Mouse (Mus musculus) hindbrain, embryonic 13.5 days (tissue): ENCODE measurements around the gene 3110009E18Rik. TPM values are rescaled to one million over a fixed set of nuclear protein-coding genes. Genes with fewer than 3 reads are reported as not detected.
"Not testable (repeated sequence)": the region's sequence is repeated elsewhere in the genome, so short reads cannot be mapped to it uniquely, and the experiment has no call there.

Source experiments
- ATAC-seq: fragments of 200-750 bp; cut with Nextera tagmentation; 2 replicates; pipeline ENCODE4 v1.8.0; 2017; ENCODE audit warnings: moderate TSS enrichment; ENCODE audit not compliant: low FRiP score
- H3K27ac ChIP-seq: fragments of 300-500 bp; sonication (generic); 2 replicates; pipeline ENCODE4 v1.5.1; 2015; ENCODE audit warnings: inconsistent platforms, mild to moderate bottlenecking, moderate library complexity
- H3K27me3 ChIP-seq: fragments of 300-500 bp; sonication (generic); 2 replicates; pipeline ENCODE4 v1.6.1; 2015; ENCODE audit warnings: mild to moderate bottlenecking, inconsistent platforms
- H3K36me3 ChIP-seq: fragments of 300-500 bp; sonication (generic); 2 replicates; pipeline ENCODE4 v1.6.1; 2015; ENCODE audit warnings: mild to moderate bottlenecking, inconsistent platforms
- H3K4me1 ChIP-seq: fragments of 300-500 bp; sonication (generic); replicated peaks from 2 replicates; pipeline ENCODE4 v1.6.1; 2015; ENCODE audit warnings: inconsistent platforms
- H3K4me2 ChIP-seq: fragments of 300-500 bp; sonication (generic); 2 replicates; pipeline ENCODE4 v1.6.1; 2015; ENCODE audit warnings: inconsistent platforms, mild to moderate bottlenecking, moderate library complexity
- H3K4me3 ChIP-seq: fragments of 300-500 bp; sonication (generic); 2 replicates; pipeline ENCODE4 v1.5.1; 2015; ENCODE audit warnings: mild to moderate bottlenecking, inconsistent platforms
- H3K9ac ChIP-seq: fragments of 300-500 bp; sonication (generic); 2 replicates; pipeline ENCODE4 v1.6.1; 2015; ENCODE audit warnings: mild to moderate bottlenecking, inconsistent platforms
- H3K9me3 ChIP-seq: fragments of 300-500 bp; sonication (generic); 2 replicates; pipeline ENCODE4 v1.6.1; 2016; ENCODE audit warnings: inconsistent platforms
- WGBS: fragments of 180-500 bp; shearing (Covaris S2); methylation state at CpG from one replicate; pipeline ENCODE4 v1.1.7; 2015; 5-methylcytosine and 5-hydroxymethylcytosine counted together
- polyA plus RNA-seq: library from polyadenylated mRNA; unstranded; fragments of >200 nt; fragmentation: Nextera tagmentation; extraction: Ambion mirVana; gene quantifications from 2 replicates; pipeline ENCODE4 v1.2.1, GENCODE M21; 2015

The 3110009E18Rik gene
- polyA plus RNA-seq, 1 experiment from 2014 or later = 21.6 TPM

GRCm38 (mm10) chr1:120086644-120087043 lies 34.3 kb upstream of the 3110009E18Rik start:
- Histone ChIP-seq H3K4me2 (no peak overlapping the region), H3K9me3 (no peaks in the 10 kb centered on the region), H3K4me3 (no peak overlapping the region), H3K9ac (no peak overlapping the region), H3K36me3 (no peaks in the 10 kb centered on the region), H3K27me3 (no peaks in the 10 kb centered on the region), H3K27ac (no peak overlapping the region), H3K4me1 (no peaks in the 10 kb centered on the region)
- 62% methylated on average over 13 of the region's 13 CpGs for WGBS
- no peak for ATAC-seq

GRCm38 (mm10) chr1:120089180-120089579 lies 31.8 kb upstream of the 3110009E18Rik start:
- Histone ChIP-seq H3K36me3 (no peaks in the 10 kb centered on the region), H3K27me3 (no peaks in the 10 kb centered on the region), H3K4me2 (no peak overlapping the region), H3K9ac (no peak overlapping the region), H3K9me3 (no peaks in the 10 kb centered on the region), H3K4me1 (no peaks in the 10 kb centered on the region), H3K27ac (no peak overlapping the region), H3K4me3 (no peak overlapping the region)
- WGBS = 9% methylated on average over 5 of the region's 5 CpGs
- no peak for ATAC-seq

GRCm38 (mm10) chr1:120090880-120091570 lies 30.0 kb upstream of the 3110009E18Rik start:
- no peak for ATAC-seq
- no peak overlapping the region for H3K4me2 ChIP-seq
- no peaks in the 10 kb centered on the region for H3K36me3 ChIP-seq
- H3K9ac ChIP-seq = no peak overlapping the region
- H3K4me1 ChIP-seq = no peaks in the 10 kb centered on the region
- no peak overlapping the region for H3K27ac ChIP-seq
- H3K4me3 ChIP-seq = no peak overlapping the region
- H3K27me3 ChIP-seq = no peaks in the 10 kb centered on the region
- 87% methylated on average over 8 of the region's 8 CpGs for WGBS
- no peaks in the 10 kb centered on the region for H3K9me3 ChIP-seq

- WGBS = 54% methylated on average over 11 of the region's 14 CpGs
- H3K27ac ChIP-seq, ATAC-seq: not testable (repeated sequence)
Measured at GRCm38 (mm10) chr1:120093482-120094134, 27.4 kb upstream of the 3110009E18Rik start.

GRCm38 (mm10) chr1:120094920-120095319 lies 26.1 kb upstream of the 3110009E18Rik start:
- 74% methylated on average over 3 of the region's 3 CpGs for WGBS
- Histone ChIP-seq H3K4me2 (no peak overlapping the region), H3K4me1 (no peaks in the 10 kb centered on the region), H3K27ac (no peak overlapping the region), H3K9ac (no peak overlapping the region), H3K9me3 (no peaks in the 10 kb centered on the region), H3K27me3 (no peaks in the 10 kb centered on the region), H3K36me3 (no peaks in the 10 kb centered on the region), H3K4me3 (no peak overlapping the region)
- no peak for ATAC-seq

More at GRCm38 (mm10) chr1:120093482-120094134, 27.4 kb upstream of the 3110009E18Rik start:
- H3K4me1 ChIP-seq, H3K9ac ChIP-seq, H3K27me3 ChIP-seq, H3K4me2 ChIP-seq, H3K9me3 ChIP-seq, H3K4me3 ChIP-seq, H3K36me3 ChIP-seq: not testable (repeated sequence)

- Histone ChIP-seq H3K27ac (no peak overlapping the region), H3K9me3 (no peaks in the 10 kb centered on the region), H3K27me3 (no peaks in the 10 kb centered on the region), H3K4me3 (no peak overlapping the region), H3K36me3 (no peaks in the 10 kb centered on the region), H3K4me1 (no peaks in the 10 kb centered on the region), H3K4me2 (no peak overlapping the region), H3K9ac (no peak overlapping the region)
- WGBS = 15% methylated on average over 7 of the region's 7 CpGs
- no peak for ATAC-seq
Measured at GRCm38 (mm10) chr1:120098327-120098726, 22.7 kb upstream of the 3110009E18Rik start.

- no peaks in the 10 kb centered on the region for H3K9me3 ChIP-seq
- no peak overlapping the region for H3K4me3 ChIP-seq
- 67% methylated on average over 6 of the region's 6 CpGs for WGBS
- H3K4me2 ChIP-seq = no peak overlapping the region
- no peak overlapping the region for H3K27ac ChIP-seq
- no peaks in the 10 kb centered on the region for H3K27me3 ChIP-seq
- no peak for ATAC-seq
- H3K4me1 ChIP-seq = no peaks in the 10 kb centered on the region
- H3K9ac ChIP-seq = no peak overlapping the region
- no peaks in the 10 kb centered on the region for H3K36me3 ChIP-seq
Measured at GRCm38 (mm10) chr1:120099483-120099882, 21.5 kb upstream of the 3110009E18Rik start.

- Histone ChIP-seq H3K27ac (no peak overlapping the region), H3K27me3 (no peaks in the 10 kb centered on the region), H3K9me3 (no peaks in the 10 kb centered on the region), H3K4me3 (no peak overlapping the region), H3K36me3 (no peaks in the 10 kb centered on the region), H3K9ac (no peak overlapping the region), H3K4me2 (no peak overlapping the region), H3K4me1 (no peaks in the 10 kb centered on the region)
- WGBS = 74% methylated on average over 8 of the region's 8 CpGs
- no peak for ATAC-seq
Measured at GRCm38 (mm10) chr1:120100456-120101226, 20.3 kb upstream of the 3110009E18Rik start.

- ATAC-seq = no peak
- H3K9ac ChIP-seq = no peak overlapping the region
- no peaks in the 10 kb centered on the region for H3K36me3 ChIP-seq
- H3K27ac ChIP-seq = no peak overlapping the region
- WGBS = 83% methylated on average over 3 of the region's 3 CpGs
- no peaks in the 10 kb centered on the region for H3K9me3 ChIP-seq
- H3K4me3 ChIP-seq = no peak overlapping the region
- H3K4me2 ChIP-seq = no peak overlapping the region
- H3K4me1 ChIP-seq = no peaks in the 10 kb centered on the region
- H3K27me3 ChIP-seq = no peaks in the 10 kb centered on the region
Measured at GRCm38 (mm10) chr1:120101227-120101609, 19.8 kb upstream of the 3110009E18Rik start.

- Histone ChIP-seq H3K4me2 (no peak overlapping the region), H3K36me3 (no peaks in the 10 kb centered on the region), H3K9ac (no peak overlapping the region), H3K27ac (no peak overlapping the region), H3K4me3 (no peak overlapping the region), H3K27me3 (no peaks in the 10 kb centered on the region), H3K9me3 (no peaks in the 10 kb centered on the region), H3K4me1 (no peaks in the 10 kb centered on the region)
- WGBS = 85% methylated on average over 5 of the region's 5 CpGs
- ATAC-seq = no peak
Measured at GRCm38 (mm10) chr1:120105556-120105959, 15.4 kb upstream of the 3110009E18Rik start.

GRCm38 (mm10) chr1:120109741-120110432 lies 11.1 kb upstream of the 3110009E18Rik start:
- WGBS = 87% methylated on average over 19 of the region's 19 CpGs
- ATAC-seq = no peak

GRCm38 (mm10) chr1:120111766-120112165 lies 9.2 kb upstream of the 3110009E18Rik start:
- Histone ChIP-seq H3K9ac (0 out of 2 replicates have a peak overlapping the region, but pooled peaks have one; percentile 35), H3K27ac (no peak overlapping the region), H3K9me3 (no peaks in the 10 kb centered on the region), H3K4me2 (no peak overlapping the region), H3K36me3 (peaks cover 48% of the 10 kb centered on the region), H3K4me1 (peaks cover 12% of the 10 kb centered on the region; the same call in 1 of the 2 replicates), H3K4me3 (no peak overlapping the region), H3K27me3 (no peaks in the 10 kb centered on the region)
- ATAC-seq = no peak
- 92% methylated on average over 8 of the region's 8 CpGs for WGBS

More at GRCm38 (mm10) chr1:120109741-120110432, 11.1 kb upstream of the 3110009E18Rik start:
- Histone ChIP-seq H3K4me1 (0 out of 2 replicates have a peak, but pooled peaks cover 5% of the 10 kb centered on the region), H3K4me2 (no peak overlapping the region), H3K9me3 (no peaks in the 10 kb centered on the region), H3K27me3 (no peaks in the 10 kb centered on the region), H3K36me3 (peaks cover 34% of the 10 kb centered on the region), H3K27ac (no peak overlapping the region), H3K4me3 (no peak overlapping the region), H3K9ac (no peak overlapping the region)
